Mouse (Mus musculus) Muller cell, postnatal 12 days (primary cell): ENCODE data around the gene Endov.

Experiments used
- DNase-seq: peaks from one replicate; pipeline ENCODE4 v3.0.0-alpha.2; 2015; ENCODE audit errors: inconsistent ontology term

Endov gene

GRCm38 (mm10) chr11:119545741-119546495 lies 54.8 kb downstream of the Endov start:
- no peak for DNase-seq

GRCm38 (mm10) chr11:119546496-119547182 lies 55.5 kb downstream of the Endov start:
- peak; percentile 33 for DNase-seq

- peak; percentile 57 for DNase-seq
These were observed 56.2 kb downstream of the Endov start, which contains the start of gene Nptx1 for GRCm38 (mm10) chr11:119547183-119547921. TSS of gene Nptx1 (minus strand) at chr11:119547753.

GRCm38 (mm10) chr11:119547951-119548591 lies 56.9 kb downstream of the Endov start:
- peak; percentile 37 for DNase-seq

GRCm38 (mm10) chr11:119548741-119549370 lies 57.7 kb downstream of the Endov start:
- peak; percentile 53 for DNase-seq

GRCm38 (mm10) chr11:119549371-119549811 lies 58.2 kb downstream of the Endov start:
- no peak for DNase-seq

- DNase-seq = no peak
These were observed 59.6 kb downstream of the Endov start for GRCm38 (mm10) chr11:119550546-119551335.

GRCm38 (mm10) chr11:119551468-119551867 lies 60.3 kb downstream of the Endov start:
- no peak for DNase-seq

- peak; percentile 53 for DNase-seq
These were observed 61.2 kb downstream of the Endov start for GRCm38 (mm10) chr11:119552301-119552700.

GRCm38 (mm10) chr11:119552902-119553802 lies 62.0 kb downstream of the Endov start:
- peak; percentile 28 for DNase-seq

GRCm38 (mm10) chr11:119554706-119555105 lies 63.6 kb downstream of the Endov start:
- DNase-seq = no peak

- no peak for DNase-seq
These were observed 64.0 kb downstream of the Endov start for GRCm38 (mm10) chr11:119555170-119555569.

- peak; percentile 29 for DNase-seq
These were observed 67.1 kb downstream of the Endov start for GRCm38 (mm10) chr11:119557940-119558869.

GRCm38 (mm10) chr11:119558870-119559610 lies 67.9 kb downstream of the Endov start:
- no peak for DNase-seq
